Mouse (Mus musculus): Measurements from ENCODE around the gene Ulk3.

The Ulk3 gene

DNA sequence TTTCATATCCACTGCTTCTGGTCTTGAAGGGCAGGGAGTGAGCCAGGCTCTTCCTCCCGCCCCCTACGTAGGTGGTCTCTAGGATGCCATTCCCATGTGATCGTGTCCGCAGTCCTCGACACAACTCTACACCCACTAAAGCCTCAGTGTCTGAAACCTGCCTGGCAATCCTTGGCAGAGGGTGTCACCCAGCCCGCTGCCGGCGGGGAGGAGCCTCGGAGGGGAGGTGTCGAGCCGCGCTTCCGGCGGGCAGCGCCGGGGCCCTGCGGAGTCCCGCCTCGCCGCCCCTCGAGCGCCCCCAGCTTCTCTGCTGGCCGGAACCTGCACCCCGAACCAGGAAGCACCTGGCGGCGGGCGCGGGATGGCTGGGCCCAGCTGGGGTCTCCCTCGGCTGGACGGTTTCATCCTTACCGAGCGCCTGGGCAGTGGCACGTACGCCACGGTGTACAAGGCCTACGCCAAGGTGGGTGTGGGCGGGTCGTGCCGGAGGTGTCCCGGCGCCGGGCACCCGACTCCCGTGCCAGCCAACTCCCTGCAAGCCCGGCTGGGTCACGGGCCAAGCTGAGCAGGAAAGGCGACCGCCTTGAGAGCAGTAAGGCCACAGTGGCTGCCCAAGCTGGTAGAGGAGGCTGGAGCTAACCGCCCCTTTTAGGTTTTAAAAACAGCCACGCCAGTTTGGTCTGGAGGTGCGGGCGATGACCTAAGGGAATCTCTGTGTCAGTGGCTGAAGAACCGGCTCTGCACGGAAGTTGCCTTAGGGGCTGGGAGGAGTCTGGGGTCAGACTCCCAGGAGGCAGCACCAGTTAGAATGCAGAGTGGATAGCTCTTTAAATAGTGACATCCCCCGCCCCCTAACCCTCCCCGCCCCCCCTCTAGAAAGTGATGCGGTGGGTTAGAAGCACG lies at the start of gene Ulk3:
Gene Ulk3, plus strand, starts transcription at position 229 of the 903 bp plus-strand sequence.
- in situ Hi-C loops (cut with MboI, MseI), result loop anchor here in 1 of 2 experiments (10.0 kb wide), 1 partner anchor 915 kb away; no protein-coding TSS in a partner anchor

DNA sequence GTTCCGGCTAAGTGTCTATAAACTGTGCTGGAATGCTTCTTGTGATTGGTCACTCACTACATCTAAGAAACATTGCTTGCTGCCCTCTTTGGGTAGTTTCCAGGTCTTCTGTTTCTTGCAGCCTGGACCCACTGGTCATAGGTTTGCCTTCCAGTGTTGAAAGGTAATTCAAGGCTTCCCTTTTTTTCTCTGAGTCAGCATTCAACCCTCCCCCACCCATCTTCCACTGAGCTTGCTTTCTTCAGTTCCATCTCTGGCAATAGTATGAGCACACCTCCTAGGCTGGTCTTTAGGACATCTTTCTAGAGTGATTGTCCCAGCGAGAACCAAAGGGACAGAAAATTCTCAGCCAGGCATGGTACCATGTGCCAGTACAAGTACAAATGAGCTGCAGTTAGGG lies 49.7 kb upstream of the Ulk3 start:
- in situ Hi-C loops (cut with MboI, MseI), result loop anchor here in 1 of 2 experiments (5.0 kb wide), 1 partner anchor 103 kb away; no protein-coding TSS in a partner anchor

DNA sequence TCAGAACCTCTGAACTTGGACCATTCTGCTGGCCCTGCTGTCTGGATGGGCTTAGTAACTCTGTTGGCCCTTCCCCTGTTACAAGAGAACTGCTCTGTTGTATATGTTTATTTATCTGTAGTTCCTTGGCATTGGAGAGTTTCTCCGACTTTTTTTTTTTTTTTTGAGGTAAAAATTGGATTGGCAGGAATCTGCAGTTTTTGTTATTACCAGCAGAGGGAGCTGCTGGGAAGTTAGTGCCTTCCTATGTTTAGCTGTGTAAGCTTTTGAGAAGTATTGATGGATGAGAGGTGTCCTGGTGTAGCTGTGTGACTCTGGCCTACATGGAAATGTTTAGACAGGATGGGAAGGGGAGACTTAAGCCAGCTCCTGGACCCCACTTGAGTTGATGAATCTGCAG lies 47.9 kb upstream of the Ulk3 start:
- in situ Hi-C loops (cut with MboI, MseI), result loop anchor here in 1 of 2 experiments (10.0 kb wide), 1 partner anchor 57 kb away; no protein-coding TSS in a partner anchor

DNA sequence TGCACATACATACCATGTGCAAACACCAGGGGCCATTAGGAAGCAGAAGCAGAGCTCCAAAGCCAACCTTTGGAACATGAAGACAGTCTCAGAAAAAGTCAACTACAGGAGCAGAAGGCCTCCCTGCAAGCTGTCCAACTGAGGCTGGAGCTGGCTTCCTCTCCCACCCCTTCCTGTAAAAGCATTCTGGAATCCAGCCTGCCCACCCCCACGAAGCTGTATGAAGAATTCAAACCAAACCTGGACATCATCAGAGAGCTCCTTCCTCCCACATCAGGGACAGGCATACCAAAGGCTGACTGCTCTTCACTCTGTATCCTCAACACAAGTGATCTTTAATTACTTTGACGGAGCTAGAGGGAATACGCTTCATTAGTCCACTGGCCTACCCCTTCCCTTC lies 45.3 kb upstream of the Ulk3 start:
- in situ Hi-C loops (cut with MboI, MseI), result loop anchor here in 1 of 2 experiments (10.0 kb wide), 1 partner anchor 59 kb away; no protein-coding TSS in a partner anchor

DNA sequence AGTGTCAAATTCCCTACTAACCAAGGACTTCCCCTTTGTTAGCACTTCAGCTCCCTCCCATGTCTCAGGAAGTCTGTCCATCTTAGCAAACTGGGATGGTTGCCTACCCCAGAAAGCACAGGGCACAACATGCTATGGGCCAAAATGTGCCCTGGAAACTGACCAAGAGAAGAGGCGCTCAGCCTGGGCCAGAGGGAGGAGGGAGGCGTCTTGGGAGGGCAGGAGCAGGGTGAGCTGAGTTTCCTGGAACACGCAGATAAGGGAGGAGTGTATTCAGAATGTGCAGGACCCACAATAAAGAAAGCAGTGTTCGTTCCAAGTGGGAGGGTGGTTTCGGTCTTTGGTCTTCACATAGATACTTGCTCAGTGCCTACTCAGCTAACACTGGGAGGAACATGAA lies 42.0 kb upstream of the Ulk3 start:
- in situ Hi-C loops (cut with MboI, MseI), result loop anchor here in 1 of 2 experiments (10.0 kb wide), 1 partner anchor 62 kb away; no protein-coding TSS in a partner anchor

DNA sequence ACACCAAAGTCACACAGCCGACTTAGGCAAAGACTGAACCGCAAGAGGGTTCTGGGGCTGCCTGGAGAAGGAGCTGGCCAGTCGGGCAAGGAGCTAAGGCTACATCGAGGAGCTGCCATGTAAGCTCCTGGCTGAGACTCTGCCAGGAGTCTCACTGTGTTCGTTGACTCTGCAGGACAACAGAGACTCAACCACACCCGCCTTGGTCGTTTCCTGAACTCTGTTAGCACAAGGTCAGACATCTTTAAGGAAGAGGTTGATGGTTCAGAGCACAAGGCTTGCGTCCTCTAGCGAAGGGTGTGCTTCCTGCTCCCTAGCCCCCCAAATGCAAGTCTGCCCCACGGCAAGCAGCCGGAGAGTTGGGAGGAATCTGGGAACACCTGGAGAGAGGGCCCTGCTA lies 41.4 kb upstream of the Ulk3 start:
- in situ Hi-C loops (cut with MboI, MseI), result loop anchor here in 1 of 2 experiments (10.0 kb wide), 1 partner anchor 63 kb away; no protein-coding TSS in a partner anchor

DNA sequence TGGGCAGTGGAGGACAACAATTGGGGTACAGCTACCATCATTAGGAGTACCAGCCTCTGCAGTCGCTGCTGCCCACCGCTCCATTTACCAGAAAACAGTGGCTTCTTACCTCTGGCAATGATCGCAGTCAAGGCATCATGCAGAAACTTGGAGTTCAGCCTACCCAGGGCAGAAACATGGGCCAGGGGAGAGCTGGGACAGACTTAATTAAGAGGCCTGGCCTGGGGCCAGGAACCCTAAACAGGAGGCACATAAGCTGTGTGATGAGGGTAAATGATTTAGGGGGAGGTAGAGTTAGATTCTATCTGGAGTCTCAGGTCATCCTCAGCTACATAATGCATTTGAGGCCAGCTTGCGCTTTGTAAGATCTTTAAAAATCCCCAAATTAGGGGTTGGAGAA lies 40.1 kb upstream of the Ulk3 start:
- in situ Hi-C loops (cut with MboI, MseI), result loop anchor here in 1 of 2 experiments (10.0 kb wide), 1 partner anchor 64 kb away; no protein-coding TSS in a partner anchor

DNA sequence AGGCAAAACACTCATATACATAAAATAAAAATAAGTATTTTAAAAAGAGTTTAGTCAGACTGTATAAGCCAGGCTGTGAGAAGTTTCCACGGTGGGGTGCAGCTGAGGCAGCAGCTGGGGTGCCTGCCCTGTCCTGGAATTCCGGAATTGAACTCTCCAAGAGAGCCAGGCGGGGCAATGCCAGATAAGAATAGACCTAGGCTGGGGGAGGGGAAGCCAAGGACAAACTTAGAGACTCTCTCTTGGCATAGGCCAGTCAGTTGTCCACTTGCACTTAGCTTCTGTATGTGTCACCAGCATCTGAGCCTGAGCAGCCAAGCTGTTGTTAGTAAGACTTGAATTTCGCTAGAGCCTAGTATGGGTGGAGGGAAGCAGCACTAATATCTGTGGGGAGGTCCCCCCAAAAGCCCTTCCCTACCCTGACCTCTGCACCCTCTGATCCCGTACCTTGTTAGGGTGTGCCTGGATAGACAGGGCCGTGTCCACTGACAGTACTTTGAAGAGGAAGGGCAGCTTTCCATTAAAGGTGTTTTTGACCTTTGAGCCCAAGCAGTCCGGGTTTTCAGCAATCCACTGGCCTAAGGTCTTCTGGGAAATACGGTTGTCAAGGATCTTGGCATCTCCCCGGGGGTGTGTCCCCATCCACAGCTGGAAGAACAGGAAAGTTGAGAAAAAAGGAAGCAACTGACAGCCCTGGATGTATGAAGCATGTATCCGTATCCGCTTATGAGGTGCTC lies 39.0 kb upstream of the Ulk3 start:
- in situ Hi-C loops (cut with MboI, MseI), result loop anchor here in 1 of 2 experiments (5.0 kb wide), 1 partner anchor 102 kb away; the partner anchor contains the start of gene Csk

DNA sequence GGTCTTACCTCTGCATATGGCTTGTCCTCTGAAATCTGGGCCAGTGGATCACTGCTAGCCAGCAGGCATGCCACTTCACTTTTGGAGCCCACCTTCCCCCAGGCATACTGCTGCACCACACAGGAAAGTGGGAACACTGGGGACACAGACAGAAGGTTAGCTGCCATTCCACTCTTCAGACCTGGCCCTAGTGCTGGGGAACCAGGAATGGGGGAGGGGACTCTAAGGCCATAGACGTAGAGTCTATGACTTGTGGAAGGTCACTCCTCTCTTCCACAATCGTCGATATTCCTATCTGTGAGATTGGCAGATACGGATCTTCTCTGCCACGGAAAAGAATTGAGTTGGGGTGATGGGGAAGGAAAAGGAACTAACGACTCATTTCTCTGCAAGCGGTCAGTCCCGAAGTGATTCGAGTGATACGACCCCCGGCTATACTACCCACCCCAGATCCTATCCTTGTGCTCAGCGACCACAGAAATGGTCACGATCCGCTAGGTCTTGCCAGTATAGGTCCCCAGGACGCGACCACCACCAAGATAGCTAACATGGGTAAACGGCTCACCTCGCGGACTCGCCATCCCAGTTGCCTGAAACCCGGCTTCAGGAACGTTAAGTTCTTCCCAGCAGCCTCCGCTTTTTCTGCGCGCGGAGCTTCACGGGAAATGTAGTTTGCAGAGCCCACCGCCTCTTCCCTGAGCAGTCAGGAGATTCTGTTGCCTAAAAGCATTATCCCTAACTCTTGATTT lies 36.9 kb upstream of the Ulk3 start, which contains the start of gene Mpi:
Gene Mpi, minus strand, starts transcription at position 625 of the 749 bp plus-strand sequence.
- in situ Hi-C loops (cut with MboI, MseI), result loop anchor here in 1 of 2 experiments (5.0 kb wide), 1 partner anchor 100 kb away; the partner anchor contains the start of gene Csk

DNA sequence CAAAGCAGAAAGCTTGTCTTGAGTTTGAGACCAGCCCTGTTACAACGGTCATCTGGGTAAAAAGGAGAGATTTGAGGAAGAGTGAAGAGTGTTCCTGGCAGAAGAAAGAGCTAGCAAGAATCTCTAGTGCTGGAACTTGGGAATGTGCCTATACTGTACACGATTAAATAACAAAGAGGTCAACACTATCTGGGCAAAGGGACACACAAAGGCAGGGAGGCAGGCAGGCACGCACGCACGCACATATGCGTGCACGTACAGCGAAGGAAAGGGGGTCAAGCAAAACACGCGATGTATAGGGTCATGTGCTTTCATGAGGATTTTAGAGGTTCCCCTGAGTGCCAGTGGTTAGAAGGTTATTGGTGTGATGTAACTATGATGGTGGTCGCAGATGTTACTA lies 36.1 kb upstream of the Ulk3 start:
- in situ Hi-C loops (cut with MboI, MseI), result loop anchor here in 1 of 2 experiments (5.0 kb wide), 1 partner anchor 99 kb away; the partner anchor contains the start of gene Csk

DNA sequence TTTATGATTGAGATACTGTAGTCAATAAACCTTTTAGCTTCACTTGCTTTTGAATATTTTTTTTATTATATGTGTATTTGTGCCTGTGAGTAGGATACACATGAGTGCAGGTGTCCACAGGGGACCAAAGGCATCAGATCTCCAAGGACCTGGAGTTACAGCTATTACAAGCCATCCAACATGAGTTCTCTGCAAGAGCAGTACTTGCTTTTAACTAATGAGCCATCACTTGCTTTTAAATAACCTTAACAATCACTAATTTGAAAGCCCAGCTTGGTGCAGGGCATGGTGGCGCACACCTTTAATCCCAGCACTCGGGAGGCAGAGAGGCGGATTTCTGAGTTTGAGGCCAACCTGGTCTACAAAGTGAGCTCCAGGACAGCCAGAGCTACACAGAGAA lies 34.5 kb upstream of the Ulk3 start:
- in situ Hi-C loops (cut with MboI, MseI), result loop anchor here in 1 of 2 experiments (5.0 kb wide), 1 partner anchor 98 kb away; the partner anchor contains the start of gene Csk

DNA sequence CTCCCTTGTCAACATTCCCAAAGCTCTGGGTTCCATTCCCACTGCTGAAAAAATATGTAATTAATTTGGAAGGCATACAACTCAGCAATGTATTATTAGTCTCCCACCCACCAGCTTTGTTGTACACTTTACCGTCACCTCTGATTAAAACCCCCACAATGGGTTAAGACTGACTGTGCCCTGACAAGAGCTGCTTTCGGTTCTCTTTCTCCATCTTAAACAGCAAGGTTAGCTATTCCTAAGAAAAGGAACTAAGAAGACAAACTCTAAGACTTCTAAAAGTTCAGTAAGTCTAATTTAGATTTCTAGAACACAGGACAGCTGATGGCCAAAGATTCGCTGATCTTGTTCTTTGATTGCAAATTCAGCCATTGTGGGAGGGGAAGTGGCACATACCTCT lies 32.0 kb upstream of the Ulk3 start:
- in situ Hi-C loops (cut with MboI, MseI), result no loop called here

DNA sequence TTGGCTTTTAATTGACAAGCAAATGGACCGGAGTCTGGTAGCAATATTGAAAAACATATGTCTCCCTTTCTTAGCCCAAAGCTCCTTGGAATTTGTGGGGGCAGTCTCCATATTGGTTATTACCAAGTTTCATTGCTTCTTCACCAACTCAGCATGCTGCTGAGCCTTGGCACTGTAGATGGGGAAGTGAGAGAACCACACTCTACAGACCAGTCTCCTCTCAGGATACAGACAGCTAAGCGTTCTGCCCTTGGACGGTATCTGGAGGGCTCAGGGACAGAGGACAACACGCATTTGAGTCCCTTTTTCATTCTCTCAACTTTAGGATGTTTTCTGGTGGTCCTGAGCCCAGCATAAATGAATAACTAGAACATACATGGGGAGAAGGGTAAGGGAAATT lies 30.6 kb upstream of the Ulk3 start:
- in situ Hi-C loops (cut with MboI, MseI), result no loop called here

DNA sequence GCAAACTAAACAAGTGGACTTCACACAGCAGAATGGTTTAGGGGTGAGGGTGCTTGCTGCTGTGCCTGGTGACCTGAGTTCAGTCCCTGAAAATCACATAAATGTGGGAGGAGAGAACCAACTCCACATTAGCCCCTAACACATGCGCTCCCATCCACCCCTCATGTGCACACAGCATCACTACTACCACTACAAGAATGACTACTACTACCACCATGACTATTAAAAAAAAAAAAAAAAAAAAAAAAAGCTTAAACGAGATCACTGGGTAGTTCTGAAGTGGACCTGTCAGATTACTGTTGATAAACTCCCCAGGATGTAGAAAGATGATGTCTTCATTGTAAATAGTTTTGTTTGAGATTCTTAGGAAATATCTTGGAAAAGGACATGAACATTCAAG lies 29.7 kb upstream of the Ulk3 start:
- in situ Hi-C loops (cut with MboI, MseI), result no loop called here

DNA sequence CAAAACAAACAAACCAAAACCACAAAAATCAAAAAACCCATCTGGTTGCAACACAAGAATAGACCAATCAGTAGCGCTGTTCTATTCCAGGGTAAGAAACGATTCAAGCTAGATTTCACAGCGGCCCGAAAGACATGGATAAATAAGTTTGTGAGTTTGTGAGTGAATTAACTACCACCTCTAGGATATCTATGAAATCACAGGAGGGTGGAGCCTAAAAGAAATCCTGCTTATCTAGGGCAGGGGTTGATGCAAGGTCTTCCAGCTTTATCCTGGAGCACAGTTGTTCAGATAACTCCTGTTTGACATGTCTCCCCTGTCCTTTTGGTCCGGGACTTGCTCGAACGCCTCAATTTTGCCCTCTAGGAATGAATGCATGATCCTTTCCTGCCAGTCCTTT lies 29.0 kb upstream of the Ulk3 start:
- in situ Hi-C loops (cut with MboI, MseI), result no loop called here

DNA sequence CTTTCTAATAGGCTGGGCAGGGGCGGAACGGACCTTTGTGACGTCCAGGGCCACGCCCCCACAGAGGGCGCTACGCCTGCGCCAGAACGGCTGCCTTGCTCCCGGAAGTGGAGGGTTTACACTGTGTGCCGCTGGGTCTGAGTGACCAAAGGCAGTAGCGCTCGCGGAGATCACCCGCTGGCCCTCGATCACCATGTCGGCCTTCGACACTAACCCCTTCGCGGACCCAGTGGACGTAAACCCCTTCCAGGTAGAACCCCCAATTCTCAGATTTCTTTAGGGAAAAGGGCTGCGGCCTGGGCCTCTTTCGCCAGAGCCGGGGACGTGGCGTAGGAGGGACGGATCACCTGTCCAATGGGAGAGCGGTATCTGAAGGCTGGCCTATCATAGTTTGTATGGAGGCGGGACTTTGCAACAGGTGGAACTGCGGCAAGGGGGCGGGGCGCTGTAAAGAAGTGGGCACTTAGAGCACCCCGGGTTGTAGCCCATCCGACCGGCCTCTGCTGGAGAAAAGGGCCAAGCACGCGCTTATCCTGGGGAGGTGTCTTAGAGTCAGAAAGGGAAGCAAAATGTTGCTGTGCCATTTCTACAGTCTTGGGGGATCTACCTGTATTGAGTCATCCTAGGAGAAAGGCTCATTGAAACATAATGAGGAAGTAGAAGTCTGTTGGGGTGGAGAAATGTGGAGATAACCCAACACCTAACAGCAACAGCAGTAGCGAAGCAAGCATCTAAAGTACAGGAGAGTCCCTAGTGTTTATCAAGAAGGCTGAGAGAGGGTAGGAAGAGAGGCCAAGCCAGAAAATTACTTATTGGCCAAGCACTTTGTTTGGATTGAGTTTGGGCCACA lies 28.2 kb upstream of the Ulk3 start, which contains the start of gene Scamp2:
Gene Scamp2, plus strand, starts transcription at position 83 of the 850 bp plus-strand sequence.
- in situ Hi-C loops (cut with MboI, MseI), result no loop called here

DNA sequence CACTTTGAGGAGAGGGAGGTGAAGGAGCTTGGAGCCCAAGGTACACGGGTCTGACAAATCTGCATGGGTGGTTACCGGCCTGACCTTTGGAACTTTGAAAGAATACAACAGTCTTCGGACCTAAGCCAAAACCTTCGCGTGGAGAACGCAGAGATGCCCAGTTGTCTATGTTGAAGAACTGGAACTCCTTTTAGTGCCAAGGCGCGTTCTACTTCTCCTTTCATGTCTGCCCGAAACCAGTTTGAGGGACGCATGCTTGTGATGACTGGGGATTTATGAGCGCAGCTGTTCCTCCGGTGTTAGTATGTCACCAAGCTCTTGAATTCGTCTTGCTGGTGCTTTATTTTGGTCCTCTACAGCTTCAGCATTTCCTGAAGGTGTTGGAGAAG lies 27.5 kb upstream of the Ulk3 start:
- in situ Hi-C loops (cut with MboI, MseI), result no loop called here

DNA sequence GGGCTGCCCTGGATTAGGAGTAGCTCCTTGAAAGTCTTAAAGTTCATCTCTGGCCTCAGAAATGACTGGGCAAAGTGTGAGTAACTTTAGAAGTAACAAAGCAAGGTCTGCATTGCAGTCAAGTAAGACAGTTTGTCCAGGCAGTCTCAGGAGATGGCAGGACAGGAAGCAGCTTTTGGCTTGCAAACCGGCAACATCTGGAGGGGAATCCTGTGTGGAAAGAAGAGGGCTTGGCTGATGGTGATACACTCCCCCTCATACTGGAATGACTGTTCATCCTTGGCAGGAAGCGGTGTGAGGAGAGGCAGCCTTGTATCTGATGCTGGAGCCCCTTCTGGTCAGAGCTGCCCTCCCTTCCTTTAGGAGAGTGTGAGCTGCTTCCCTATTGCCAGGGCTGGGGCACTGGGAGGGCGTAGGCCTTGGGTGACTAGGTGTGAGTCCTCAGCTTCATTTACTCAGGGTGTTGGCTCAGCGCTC lies 26.3 kb upstream of the Ulk3 start:
- in situ Hi-C loops (cut with MboI, MseI), result no loop called here

DNA sequence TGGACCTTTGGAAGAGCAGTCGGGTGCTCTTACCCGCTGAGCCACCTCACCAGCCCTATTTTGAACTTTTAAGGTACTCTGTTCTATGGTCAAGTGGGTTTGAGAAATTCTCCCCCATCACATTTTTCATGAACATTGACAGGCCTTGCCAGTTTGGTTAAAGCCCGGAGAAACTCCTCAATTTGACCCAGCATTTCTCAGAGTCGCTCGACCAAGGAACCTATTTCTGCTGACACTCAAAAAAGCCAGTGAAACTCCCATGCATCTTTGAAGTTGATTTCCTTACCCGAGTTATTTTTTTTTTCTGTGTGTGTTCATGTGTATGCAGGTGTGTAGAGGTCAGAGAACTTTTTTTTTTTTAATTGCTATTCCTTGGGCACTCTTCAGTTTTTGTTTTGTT lies 24.6 kb upstream of the Ulk3 start:
- in situ Hi-C loops (cut with MboI, MseI), result no loop called here

DNA sequence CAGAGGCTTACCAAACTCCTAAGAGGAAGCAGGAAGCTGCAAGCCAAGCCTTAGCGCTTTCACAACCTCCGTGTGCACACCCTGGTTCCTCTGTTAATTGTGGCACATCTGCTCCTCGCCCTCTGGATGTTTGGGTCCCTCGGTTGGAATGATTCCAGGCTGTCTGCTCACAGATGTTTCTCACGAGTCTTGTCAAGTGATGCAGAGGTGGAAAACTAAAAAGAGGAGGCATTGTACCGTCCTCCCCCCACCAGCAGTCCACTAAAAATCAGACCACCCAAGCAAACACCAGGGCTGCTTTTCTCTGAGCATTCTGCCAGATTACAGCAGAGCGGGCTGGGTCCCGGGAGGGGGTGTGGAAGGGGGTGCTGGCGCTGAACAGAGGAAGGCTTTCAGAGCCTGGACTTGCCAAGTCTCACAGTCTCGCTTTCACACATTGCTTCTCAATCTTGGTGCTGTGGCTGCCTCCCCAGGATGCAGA lies 23.5 kb upstream of the Ulk3 start:
- in situ Hi-C loops (cut with MboI, MseI), result no loop called here
